Mouse (Mus musculus) heart, postnatal 10 days (tissue): ENCODE measurements around the gene Diras1. TPM values are rescaled to one million over a fixed set of nuclear protein-coding genes. Genes with fewer than 3 reads are reported as not detected.
"Not testable (repeated sequence)": the region's sequence is repeated elsewhere in the genome, so short reads cannot be mapped to it uniquely, and the experiment has no call there.

Experiments
- DNase-seq, 2 experiments: peaks; one replicate each; pipeline ENCODE4 v3.0.0; 2021
- intact Hi-C: fragments of 180-260 bp; cut with DNase I; formaldehyde crosslinking; loops from one replicate; pipeline ENCODE4 v1.15.1; 2025
- total RNA-seq, 2 experiments: library from RNA; stranded (reverse); gene quantifications; 2 replicates each; pipeline ENCODE4 v1.2.3; 2021

The Diras1 gene
- not detected for total RNA-seq

- no peak for DNase-seq
- intact Hi-C loops = no loop called here
Measured at GRCm38 (mm10) chr10:81025639-81026275, at the start of gene Diras1. Gene Diras1 (minus strand): TSS chr10:81025662.

GRCm38 (mm10) chr10:81073464-81073863 is 48.0 kb upstream of the Diras1 start:
- DNase-seq = no peak
- intact Hi-C loops = no loop called here

GRCm38 (mm10) chr10:81072290-81072689 is 46.8 kb upstream of the Diras1 start:
- DNase-seq = no peak
- intact Hi-C loops = no loop called here

- DNase-seq = peak; percentile 98
- intact Hi-C loops = no loop called here
Measured at GRCm38 (mm10) chr10:81069836-81070235, 44.4 kb upstream of the Diras1 start, which contains the start of gene Thop1. Gene Thop1 (plus strand): TSS chr10:81070035.

GRCm38 (mm10) chr10:81068706-81069105 is 43.2 kb upstream of the Diras1 start:
- intact Hi-C loops = no loop called here
- no peak for DNase-seq

- intact Hi-C loops, DNase-seq: not testable (repeated sequence)
Measured at GRCm38 (mm10) chr10:81064519-81064918, 39.1 kb upstream of the Diras1 start.

GRCm38 (mm10) chr10:81062710-81063109 is 37.2 kb upstream of the Diras1 start:
- no peak for DNase-seq
- intact Hi-C loops = no loop called here

GRCm38 (mm10) chr10:81059603-81060543 is 34.4 kb upstream of the Diras1 start, which contains the start of gene Sgta:
Gene Sgta (minus strand): TSS chr10:81060181.
- DNase-seq = peak; percentile 100
- intact Hi-C loops = no loop called here

- intact Hi-C loops = no loop called here
Measured at GRCm38 (mm10) chr10:81058896-81059295, 33.4 kb upstream of the Diras1 start.

GRCm38 (mm10) chr10:81057406-81058130 is 32.1 kb upstream of the Diras1 start:
- DNase-seq = peak; percentile 55 to 63
- intact Hi-C loops = no loop called here

More at GRCm38 (mm10) chr10:81058896-81059295, 33.4 kb upstream of the Diras1 start:
- no peak for DNase-seq

- DNase-seq, intact Hi-C loops: not testable (repeated sequence)
Measured at GRCm38 (mm10) chr10:81055802-81056340, 30.4 kb upstream of the Diras1 start.

GRCm38 (mm10) chr10:81055169-81055568 is 29.7 kb upstream of the Diras1 start:
- intact Hi-C loops = no loop called here
- no peak for DNase-seq

- intact Hi-C loops = no loop called here
- no peak for DNase-seq
Measured at GRCm38 (mm10) chr10:81052577-81052976, 27.1 kb upstream of the Diras1 start.

- intact Hi-C loops = no loop called here
- no peak for DNase-seq
Measured at GRCm38 (mm10) chr10:81051133-81051532, 25.7 kb upstream of the Diras1 start.

GRCm38 (mm10) chr10:81050645-81051044 is 25.2 kb upstream of the Diras1 start:
- intact Hi-C loops = no loop called here
- no peak for DNase-seq

GRCm38 (mm10) chr10:81045246-81045645 is 19.8 kb upstream of the Diras1 start:
- DNase-seq, intact Hi-C loops: not testable (repeated sequence)

GRCm38 (mm10) chr10:81041458-81042175 is 16.2 kb upstream of the Diras1 start:
- intact Hi-C loops = loop anchor here (1.0 to 2.0 kb wide), 2 partner anchors 25 to 41 kb away; no protein-coding TSS in a partner anchor

GRCm38 (mm10) chr10:81036988-81037580 is 11.6 kb upstream of the Diras1 start, which contains the start of gene Slc39a3:
Gene Slc39a3 (minus strand): TSS chr10:81037426.
- DNase-seq = peak; percentile 99 to 100
- intact Hi-C loops = no loop called here

More at GRCm38 (mm10) chr10:81041458-81042175, 16.2 kb upstream of the Diras1 start:
- DNase-seq = peak; percentile 72 to 83

GRCm38 (mm10) chr10:81036251-81036650 is 10.8 kb upstream of the Diras1 start:
- intact Hi-C loops = no loop called here
- peak in 1 of 2 experiments; percentile 30 for DNase-seq
